In the genomic region with DNA sequence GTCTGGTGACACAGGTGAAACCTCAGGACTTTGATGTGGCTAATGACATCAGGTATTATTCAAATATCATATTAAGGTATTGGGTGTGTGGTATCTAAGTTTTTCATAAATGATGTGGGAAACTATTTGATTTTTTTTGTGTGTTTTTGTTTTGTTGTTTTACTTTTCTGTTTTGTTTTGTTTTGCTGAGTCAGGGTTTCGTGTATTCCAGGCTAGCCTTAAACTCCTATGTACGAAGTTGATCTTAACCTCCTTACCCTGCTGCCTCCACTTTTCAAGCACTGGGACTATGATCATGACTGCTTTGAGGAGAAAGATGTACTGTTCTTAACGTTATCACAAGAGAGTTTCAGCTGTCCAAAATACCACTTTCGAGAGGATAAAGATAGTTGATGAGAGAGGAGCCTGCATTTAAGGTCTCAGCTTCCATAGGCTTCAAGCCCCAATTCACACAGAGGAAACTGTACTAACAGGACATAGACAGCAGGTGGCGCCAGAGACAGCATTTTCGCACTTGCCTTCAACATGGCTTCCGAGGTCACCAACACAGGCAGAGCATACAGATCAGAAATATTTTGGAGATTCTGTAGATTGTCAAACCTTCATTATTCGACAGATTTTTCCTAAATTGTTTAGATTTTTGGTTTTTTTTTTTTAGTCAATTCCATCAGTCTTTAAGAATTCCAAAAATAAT, we compare ENCODE assay signal across 9 mouse cellular contexts.
DNase-seq lines count a peak whose midpoint lies in the region; ATAC-seq and TF ChIP-seq lines count a peak whose summit lies in the region.
"Had no signal": no experiment of that assay in that cellular context is flagged by ENCODE, and none has a peak within 500 bp of the region (broad histone marks: within the 10 kb centered on the region; RNA-seq: fewer than 3 reads in every experiment).

No protein-coding gene starts in this region.

- intact Hi-C loops in left cerebral cortex, postnatal 25 days (cut with DNase I): loop anchor here (5.0 to 10.0 kb wide), 2 partner anchors 743 to 1425 kb away; no protein-coding TSS in a partner anchor

- H3K9me3 ChIP-seq in midbrain, embryonic 11.5 days (ENCODE audit: control insufficient read depth, low read length): no peaks in the 10 kb centered on the region
- H3K9me3 ChIP-seq in midbrain, embryonic 16.5 days (replicated peaks; ENCODE audit: control insufficient read depth, low read length, poor library complexity, severe bottlenecking): no peaks in the 10 kb centered on the region
- no peaks in the 10 kb centered on the region for H3K9me3 ChIP-seq in intestine, embryonic 16.5 days (ENCODE audit: control insufficient read depth, low read length)
- H3K9me3 ChIP-seq: embryonic facial prominence, embryonic 15.5 days had no signal

- peak; percentile 64 for ATAC-seq in midbrain, embryonic 11.5 days (ENCODE audit: low FRiP score)
- ATAC-seq in midbrain, embryonic 16.5 days: no peak
- peak; percentile 73 for ATAC-seq in frontal cortex, adult (ENCODE audit: low TSS enrichment)
- ATAC-seq in intestine, embryonic 16.5 days: peak; percentile 60; the same call in 1 of the 2 replicates

- no peak for TF ChIP-seq POLR2A in cerebellum, adult 2 months (IDR thresholded peaks at IDR 0.05; ENCODE audit: borderline replicate concordance, insufficient read depth, low read length)

- H3K4me2 ChIP-seq in midbrain, embryonic 11.5 days: no peak overlapping the region
- H3K4me2 ChIP-seq in midbrain, embryonic 16.5 days (ENCODE audit: low read length): no peak overlapping the region
- H3K4me2 ChIP-seq in intestine, embryonic 16.5 days (ENCODE audit: low read depth, low read length): no peak overlapping the region
- H3K4me2 ChIP-seq: embryonic facial prominence, embryonic 15.5 days had no signal

- no peak overlapping the region for H3K27ac ChIP-seq in midbrain, embryonic 11.5 days (ENCODE audit: low read depth, low read length)
- H3K27ac ChIP-seq in midbrain, embryonic 16.5 days (ENCODE audit: low read length): no peak overlapping the region
- H3K27ac ChIP-seq in cerebellum, adult 2 months (ENCODE audit: insufficient read depth, low read length): no peak overlapping the region
- H3K27ac ChIP-seq in intestine, embryonic 16.5 days (ENCODE audit: low read length): no peak overlapping the region
- H3K27ac ChIP-seq: embryonic facial prominence, embryonic 15.5 days had no signal

- WGBS in midbrain, embryonic 11.5 days: 27% methylated on average over 8 of the region's 8 CpGs
- 23% methylated on average over 8 of the region's 8 CpGs for WGBS in midbrain, embryonic 16.5 days
- WGBS in cerebellum, adult 2 months: 28% methylated on average over 8 of the region's 8 CpGs
- 23% methylated on average over 8 of the region's 8 CpGs for WGBS in intestine, embryonic 16.5 days

- TF ChIP-seq CTCF in cerebellum, adult 2 months (IDR thresholded peaks at IDR 0.05; ENCODE audit: borderline replicate concordance, insufficient read depth, low read depth, low read length): peak; percentile 93

- H3K4me3 ChIP-seq in midbrain, embryonic 11.5 days (ENCODE audit: low read depth, low read length): no peak overlapping the region
- H3K4me3 ChIP-seq in midbrain, embryonic 16.5 days (ENCODE audit: low read depth, low read length): no peak overlapping the region
- no peak overlapping the region for H3K4me3 ChIP-seq in cerebellum, adult 2 months (replicated peaks; ENCODE audit: insufficient read depth, low read depth, low read length)
- no peak overlapping the region for H3K4me3 ChIP-seq in intestine, embryonic 16.5 days (ENCODE audit: low read length)
- H3K4me3 ChIP-seq: embryonic facial prominence, embryonic 15.5 days had no signal

- no peak overlapping the region for H3K9ac ChIP-seq in midbrain, embryonic 11.5 days (ENCODE audit: low read length)
- H3K9ac ChIP-seq in midbrain, embryonic 16.5 days (ENCODE audit: low read depth, low read length): no peak overlapping the region
- no peak overlapping the region for H3K9ac ChIP-seq in intestine, embryonic 16.5 days (ENCODE audit: low read depth, low read length)
- H3K9ac ChIP-seq: embryonic facial prominence, embryonic 15.5 days had no signal

- H3K4me1 ChIP-seq in midbrain, embryonic 11.5 days (ENCODE audit: control insufficient read depth, insufficient read depth, low read length): no peaks in the 10 kb centered on the region
- no peaks in the 10 kb centered on the region for H3K4me1 ChIP-seq in midbrain, embryonic 16.5 days (ENCODE audit: control insufficient read depth, insufficient read depth, low read length)
- peaks cover 3% of the 10 kb centered on the region; the same call in 1 of the 2 replicates for H3K4me1 ChIP-seq in cerebellum, adult 2 months (ENCODE audit: control insufficient read depth, insufficient read depth, low read length)
- no peaks in the 10 kb centered on the region for H3K4me1 ChIP-seq in intestine, embryonic 16.5 days (ENCODE audit: control insufficient read depth, insufficient read depth, low read length)
- H3K4me1 ChIP-seq: embryonic facial prominence, embryonic 15.5 days had no signal

- peak; percentile 95 for DNase-seq in midbrain, embryonic 11.5 days (ENCODE audit: low spot score, missing footprints)
- peak; percentile 78 to 81 for DNase-seq in cerebellum, adult 2 months
- peak; percentile 65 to 82 for DNase-seq in left cerebral cortex, postnatal 25 days (ENCODE audit: low spot score in 2 of 2)
- peak; percentile 62 to 75 for DNase-seq in natural killer cell, adult 2 months (ENCODE audit: low spot score in 2 of 2)
- DNase-seq in spleen, postnatal 4 days (ENCODE audit: low spot score in 2 of 2): peak; percentile 56 to 83

- no peaks in the 10 kb centered on the region for H3K36me3 ChIP-seq in midbrain, embryonic 11.5 days (ENCODE audit: control insufficient read depth, insufficient read depth, low read length)
- no peaks in the 10 kb centered on the region for H3K36me3 ChIP-seq in midbrain, embryonic 16.5 days (ENCODE audit: control insufficient read depth, insufficient read depth, low read length)
- no peaks in the 10 kb centered on the region for H3K36me3 ChIP-seq in intestine, embryonic 16.5 days (ENCODE audit: control insufficient read depth, insufficient read depth, low read length)
- H3K36me3 ChIP-seq: embryonic facial prominence, embryonic 15.5 days had no signal

- no peaks in the 10 kb centered on the region for H3K27me3 ChIP-seq in midbrain, embryonic 11.5 days (ENCODE audit: control insufficient read depth, insufficient read depth, low read length)
- H3K27me3 ChIP-seq in midbrain, embryonic 16.5 days (ENCODE audit: control insufficient read depth, insufficient read depth, low read depth, low read length): no peaks in the 10 kb centered on the region
- H3K27me3 ChIP-seq in cerebellum, adult 2 months (ENCODE audit: control insufficient read depth, insufficient read depth, low read length): no peaks in the 10 kb centered on the region
- H3K27me3 ChIP-seq in intestine, embryonic 16.5 days (replicated peaks; ENCODE audit: control insufficient read depth, insufficient read depth, low read length): no peaks in the 10 kb centered on the region
- H3K27me3 ChIP-seq: embryonic facial prominence, embryonic 15.5 days had no signal
